Comparison of ENCODE assay signal across 8 mouse cellular contexts in genomic region chr5:128947093-128947492, GRCm38 (mm10). TPM values are rescaled to one million over a fixed set of nuclear protein-coding genes. Genes with fewer than 3 reads are reported as not detected.
A peak's percentile ranks its signal among the peaks of the same experiment; 100 is the strongest.
DNase-seq lines count a peak whose midpoint lies in the region; ATAC-seq and TF ChIP-seq lines count a peak whose summit lies in the region.
"Had no signal": no experiment of that assay in that cellular context is flagged by ENCODE, and none has a peak within 500 bp of the region (broad histone marks: within the 10 kb centered on the region; RNA-seq: fewer than 3 reads in every experiment).

No protein-coding gene starts in this region.

- intact Hi-C loops in left cerebral cortex, postnatal 4 days (cut with DNase I) = no loop called here

- peak; percentile 67 for TF ChIP-seq CTCF in intestine, postnatal 0 days (IDR thresholded peaks at IDR 0.05; ENCODE audit: low read depth)
- peak; percentile 56 for TF ChIP-seq CTCF in E14TG2a.4 (conservative IDR thresholded peaks at IDR 0.05; ENCODE audit: low read length)
- peak; percentile 45 for TF ChIP-seq CTCF in lung, postnatal 0 days (IDR thresholded peaks at IDR 0.05)

- no peaks in the 10 kb centered on the region for H3K9me3 ChIP-seq in intestine, postnatal 0 days (ENCODE audit: control insufficient read depth)
- H3K9me3 ChIP-seq in intestine, embryonic 15.5 days = no peaks in the 10 kb centered on the region
- peaks cover 9% of the 10 kb centered on the region for H3K9me3 ChIP-seq in E14TG2a.4 (ENCODE audit: low read length)
- no peaks in the 10 kb centered on the region for H3K9me3 ChIP-seq in lung, postnatal 0 days (ENCODE audit: low read length)
- H3K9me3 ChIP-seq in forebrain, embryonic 13.5 days (replicated peaks) = no peaks in the 10 kb centered on the region

- H3K4me2 ChIP-seq in intestine, postnatal 0 days (replicated peaks; ENCODE audit: low read depth) = no peak overlapping the region
- H3K4me2 ChIP-seq in intestine, embryonic 15.5 days (replicated peaks) = no peak overlapping the region
- no peak overlapping the region for H3K4me2 ChIP-seq in lung, postnatal 0 days (replicated peaks; ENCODE audit: low read depth, low read length)
- H3K4me2 ChIP-seq in forebrain, embryonic 13.5 days = no peak overlapping the region

- H3K27ac ChIP-seq in intestine, postnatal 0 days (ENCODE audit: low read depth, low read length) = no peak overlapping the region
- H3K27ac ChIP-seq in intestine, embryonic 15.5 days = no peak overlapping the region
- no peak overlapping the region for H3K27ac ChIP-seq in lung, postnatal 0 days (ENCODE audit: low read length)
- no peak overlapping the region for H3K27ac ChIP-seq in forebrain, embryonic 13.5 days

- H3K36me3 ChIP-seq in intestine, postnatal 0 days (ENCODE audit: control insufficient read depth, insufficient read depth) = no peaks in the 10 kb centered on the region
- H3K36me3 ChIP-seq in intestine, embryonic 15.5 days = no peaks in the 10 kb centered on the region
- no peaks in the 10 kb centered on the region for H3K36me3 ChIP-seq in E14TG2a.4 (ENCODE audit: insufficient read depth, low read length)
- H3K36me3 ChIP-seq in lung, postnatal 0 days (ENCODE audit: insufficient read depth, low read length) = no peaks in the 10 kb centered on the region
- no peaks in the 10 kb centered on the region for H3K36me3 ChIP-seq in forebrain, embryonic 13.5 days (ENCODE audit: poor library complexity, severe bottlenecking)

- H3K9ac ChIP-seq in intestine, postnatal 0 days (ENCODE audit: low read depth, low read length) = no peak overlapping the region
- no peak overlapping the region for H3K9ac ChIP-seq in intestine, embryonic 15.5 days
- H3K9ac ChIP-seq in lung, postnatal 0 days (replicated peaks; ENCODE audit: low read depth) = no peak overlapping the region
- H3K9ac ChIP-seq in forebrain, embryonic 13.5 days = no peak overlapping the region

- no peak for ATAC-seq in intestine, postnatal 0 days
- ATAC-seq in intestine, embryonic 15.5 days = no peak
- no peak for ATAC-seq in lung, postnatal 0 days
- no peak for ATAC-seq in forebrain, embryonic 13.5 days
- ATAC-seq: midbrain, embryonic 16.5 days had no signal

- no peaks in the 10 kb centered on the region for H3K27me3 ChIP-seq in intestine, postnatal 0 days (replicated peaks; ENCODE audit: control insufficient read depth, insufficient read depth, low read length)
- no peaks in the 10 kb centered on the region for H3K27me3 ChIP-seq in intestine, embryonic 15.5 days (replicated peaks)
- peaks cover 14% of the 10 kb centered on the region for H3K27me3 ChIP-seq in E14TG2a.4 (ENCODE audit: insufficient read depth, low read length)
- no peaks in the 10 kb centered on the region for H3K27me3 ChIP-seq in lung, postnatal 0 days (replicated peaks; ENCODE audit: insufficient read depth, low read length)
- 0 out of 2 replicates have a peak, but pooled peaks cover 8% of the 10 kb centered on the region for H3K27me3 ChIP-seq in forebrain, embryonic 13.5 days

- no peak for TF ChIP-seq EP300 in lung, postnatal 0 days (IDR thresholded peaks at IDR 0.05)

- 70% methylated on average over 5 of the region's 5 CpGs for WGBS in intestine, postnatal 0 days
- 77% methylated on average over 5 of the region's 5 CpGs for whole genome bisulfite sequencing in intestine, embryonic 15.5 days
- 72% methylated on average over 5 of the region's 5 CpGs for WGBS in lung, postnatal 0 days
- 78% methylated on average over 5 of the region's 5 CpGs for WGBS in forebrain, embryonic 13.5 days

- DNase-seq in ZHBTc4 (ENCODE audit: low read depth, low spot score) = peak; percentile 40
- no peak for DNase-seq in lung, postnatal 0 days (ENCODE audit: low spot score)
- no peak for DNase-seq in left cerebral cortex, postnatal 4 days

- H3K4me3 ChIP-seq in intestine, postnatal 0 days (ENCODE audit: low read depth, low read length) = no peak overlapping the region
- H3K4me3 ChIP-seq in intestine, embryonic 15.5 days (replicated peaks) = no peak overlapping the region
- no peak overlapping the region for H3K4me3 ChIP-seq in E14TG2a.4 (replicated peaks; ENCODE audit: low read length)
- H3K4me3 ChIP-seq in lung, postnatal 0 days (ENCODE audit: low read depth, low read length) = no peak overlapping the region
- no peak overlapping the region for H3K4me3 ChIP-seq in forebrain, embryonic 13.5 days

- H3K4me1 ChIP-seq in intestine, postnatal 0 days (replicated peaks; ENCODE audit: control insufficient read depth, insufficient read depth, low read length) = no peaks in the 10 kb centered on the region
- H3K4me1 ChIP-seq in intestine, embryonic 15.5 days (replicated peaks) = no peaks in the 10 kb centered on the region
- H3K4me1 ChIP-seq in E14TG2a.4 (replicated peaks; ENCODE audit: low read depth, low read length) = peaks cover 6% of the 10 kb centered on the region
- H3K4me1 ChIP-seq in lung, postnatal 0 days (ENCODE audit: insufficient read depth, low read depth, low read length) = no peaks in the 10 kb centered on the region
- 0 out of 2 replicates have a peak, but pooled peaks cover 3% of the 10 kb centered on the region for H3K4me1 ChIP-seq in forebrain, embryonic 13.5 days

RNA-seq across cellular contexts. Expression of gene Rimbp2, which starts 6.2 kb away (rescaled TPM):
- 0.13 and 0.34 TPM in 2 replicates for polyA plus RNA-seq in intestine, postnatal 0 days (2015; fragmentation: Nextera tagmentation; extraction: Ambion mirVana)
- polyA plus RNA-seq in intestine, embryonic 15.5 days (2015; fragmentation: Nextera tagmentation; extraction: Ambion mirVana) = 0.98 and 1.5 TPM in 2 replicates
- polyA plus RNA-seq in lung, postnatal 0 days (2015; fragmentation: Nextera tagmentation; extraction: Ambion mirVana) = not detected in 2 replicates
- 10 to 100 TPM; 67.1 to 68.9 TPM for total RNA-seq in left cerebral cortex, postnatal 4 days (2021)
- 1.2 and 1.4 TPM in 2 replicates for polyA plus RNA-seq in forebrain, embryonic 13.5 days (2015; fragmentation: Nextera tagmentation; extraction: Ambion mirVana)
